Mouse (Mus musculus): Measurements from ENCODE around the gene Smarcal1. TPM values are rescaled to one million over a fixed set of nuclear protein-coding genes. Genes with fewer than 3 reads are reported as not detected.

Gene Smarcal1
- polyA plus RNA-seq, 1 experiment from 2014 or later: 13.8 TPM

GRCm38 (mm10) chr1:72602803-72603202 lies 19.8 kb downstream of the Smarcal1 start:
- Histone ChIP-seq H3K36me3 (ENCODE audit: insufficient read depth, low read length) (peaks cover 17% of the 10 kb centered on the region), H3K27me3 (ENCODE audit: insufficient read depth, low read length) (no peaks in the 10 kb centered on the region), H3K4me3 (replicated peaks; ENCODE audit: low read depth, low read length) (no peak overlapping the region), H3K9me3 (replicated peaks; ENCODE audit: low read length) (no peaks in the 10 kb centered on the region), H3K9ac (ENCODE audit: low read depth, low read length) (no peak overlapping the region), H3K27ac (no peak overlapping the region), H3K4me2 (ENCODE audit: low read length) (no peak overlapping the region), H3K4me1 (replicated peaks; ENCODE audit: insufficient read depth, low read length) (peaks cover 12% of the 10 kb centered on the region; the same call in 1 of the 2 replicates)
- DNase-seq (ENCODE audit: low spot score): no peak
- TF ChIP-seq CTCF (IDR thresholded peaks at IDR 0.05; ENCODE audit: low read depth): no peak
- 94% methylated on average over 5 of the region's 5 CpGs for WGBS
- no peak for ATAC-seq (replicated peaks; ENCODE audit: low FRiP score, low read depth)

- WGBS: 57% methylated on average over 12 of the region's 12 CpGs
- H3K4me3 ChIP-seq (replicated peaks; ENCODE audit: low read depth, low read length): no peak overlapping the region
- no peaks in the 10 kb centered on the region for H3K27me3 ChIP-seq (ENCODE audit: insufficient read depth, low read length)
- H3K9me3 ChIP-seq (replicated peaks; ENCODE audit: low read length): no peaks in the 10 kb centered on the region
- no peaks in the 10 kb centered on the region; the same call in 1 of the 2 replicates for H3K4me1 ChIP-seq (replicated peaks; ENCODE audit: insufficient read depth, low read length)
- ATAC-seq (replicated peaks; ENCODE audit: low FRiP score, low read depth): 0 out of 2 replicates have a peak, but pooled peaks have one; percentile 36
- peaks cover 16% of the 10 kb centered on the region for H3K36me3 ChIP-seq (ENCODE audit: insufficient read depth, low read length)
- TF ChIP-seq CTCF (IDR thresholded peaks at IDR 0.05; ENCODE audit: low read depth): no peak
- H3K4me2 ChIP-seq (ENCODE audit: low read length): no peak overlapping the region
- H3K9ac ChIP-seq (ENCODE audit: low read depth, low read length): no peak overlapping the region
- no peak overlapping the region for H3K27ac ChIP-seq
- no peak for DNase-seq (ENCODE audit: low spot score)
Observed at GRCm38 (mm10) chr1:72606186-72606673, 23.2 kb downstream of the Smarcal1 start.

GRCm38 (mm10) chr1:72609129-72609528 lies 26.1 kb downstream of the Smarcal1 start:
- peaks cover 30% of the 10 kb centered on the region; the same call in 1 of the 2 replicates for H3K36me3 ChIP-seq (ENCODE audit: insufficient read depth, low read length)
- no peak for ATAC-seq (replicated peaks; ENCODE audit: low FRiP score, low read depth)
- H3K4me1 ChIP-seq (replicated peaks; ENCODE audit: insufficient read depth, low read length): no peaks in the 10 kb centered on the region
- DNase-seq (ENCODE audit: low spot score): no peak
- no peaks in the 10 kb centered on the region for H3K27me3 ChIP-seq (ENCODE audit: insufficient read depth, low read length)
- no peak overlapping the region for H3K4me2 ChIP-seq (ENCODE audit: low read length)
- no peak overlapping the region for H3K27ac ChIP-seq
- WGBS: 87% methylated on average over 10 of the region's 10 CpGs
- no peak for TF ChIP-seq CTCF (IDR thresholded peaks at IDR 0.05; ENCODE audit: low read depth)
- no peaks in the 10 kb centered on the region for H3K9me3 ChIP-seq (replicated peaks; ENCODE audit: low read length)
- no peak overlapping the region for H3K9ac ChIP-seq (ENCODE audit: low read depth, low read length)
- no peak overlapping the region for H3K4me3 ChIP-seq (replicated peaks; ENCODE audit: low read depth, low read length)

- DNase-seq (ENCODE audit: low spot score) (peak; percentile 22), ATAC-seq (replicated peaks; ENCODE audit: low FRiP score, low read depth) (no peak)
- Histone ChIP-seq H3K4me3 (replicated peaks; ENCODE audit: low read depth, low read length) (no peak overlapping the region), H3K4me1 (replicated peaks; ENCODE audit: insufficient read depth, low read length) (no peaks in the 10 kb centered on the region), H3K27me3 (ENCODE audit: insufficient read depth, low read length) (no peaks in the 10 kb centered on the region), H3K9ac (ENCODE audit: low read depth, low read length) (no peak overlapping the region), H3K36me3 (ENCODE audit: insufficient read depth, low read length) (peaks cover 37% of the 10 kb centered on the region; the same call in 1 of the 2 replicates), H3K27ac (no peak overlapping the region), H3K9me3 (replicated peaks; ENCODE audit: low read length) (no peaks in the 10 kb centered on the region), H3K4me2 (ENCODE audit: low read length) (no peak overlapping the region)
- 89% methylated on average over 23 of the region's 23 CpGs for WGBS
- TF ChIP-seq CTCF (IDR thresholded peaks at IDR 0.05; ENCODE audit: low read depth): peak; percentile 54
Observed at GRCm38 (mm10) chr1:72609887-72610877, 27.1 kb downstream of the Smarcal1 start.

GRCm38 (mm10) chr1:72612172-72612571 lies 29.1 kb downstream of the Smarcal1 start:
- peaks cover 46% of the 10 kb centered on the region; the same call in 1 of the 2 replicates for H3K36me3 ChIP-seq (ENCODE audit: insufficient read depth, low read length)
- DNase-seq (ENCODE audit: low spot score): no peak
- no peaks in the 10 kb centered on the region for H3K4me1 ChIP-seq (replicated peaks; ENCODE audit: insufficient read depth, low read length)
- WGBS: 95% methylated on average over 6 of the region's 6 CpGs
- H3K9ac ChIP-seq (ENCODE audit: low read depth, low read length): no peak overlapping the region
- ATAC-seq (replicated peaks; ENCODE audit: low FRiP score, low read depth): no peak
- H3K27ac ChIP-seq: no peak overlapping the region
- no peaks in the 10 kb centered on the region for H3K27me3 ChIP-seq (ENCODE audit: insufficient read depth, low read length)
- H3K4me3 ChIP-seq (replicated peaks; ENCODE audit: low read depth, low read length): no peak overlapping the region
- H3K4me2 ChIP-seq (ENCODE audit: low read length): no peak overlapping the region
- no peak for TF ChIP-seq CTCF (IDR thresholded peaks at IDR 0.05; ENCODE audit: low read depth)
- H3K9me3 ChIP-seq (replicated peaks; ENCODE audit: low read length): no peaks in the 10 kb centered on the region

- H3K36me3 ChIP-seq (ENCODE audit: insufficient read depth, low read length): peaks cover 4% of the 10 kb centered on the region; the same call in 1 of the 2 replicates
Observed at GRCm38 (mm10) chr1:72635221-72635620, 52.2 kb downstream of the Smarcal1 start.

More at GRCm38 (mm10) chr1:72635221-72635620, 52.2 kb downstream of the Smarcal1 start:
- H3K9me3 ChIP-seq (replicated peaks; ENCODE audit: low read length): no peaks in the 10 kb centered on the region
- TF ChIP-seq CTCF (IDR thresholded peaks at IDR 0.05; ENCODE audit: low read depth): no peak
- H3K9ac ChIP-seq (ENCODE audit: low read depth, low read length): no peak overlapping the region
- no peak overlapping the region for H3K4me3 ChIP-seq (replicated peaks; ENCODE audit: low read depth, low read length)
- ATAC-seq (replicated peaks; ENCODE audit: low FRiP score, low read depth) (no peak), DNase-seq (ENCODE audit: low spot score) (no peak)
- H3K27me3 ChIP-seq (ENCODE audit: insufficient read depth, low read length): no peaks in the 10 kb centered on the region
- 47% methylated on average over 5 of the region's 5 CpGs for WGBS
- no peaks in the 10 kb centered on the region for H3K4me1 ChIP-seq (replicated peaks; ENCODE audit: insufficient read depth, low read length)
- no peak overlapping the region for H3K27ac ChIP-seq
- H3K4me2 ChIP-seq (ENCODE audit: low read length): no peak overlapping the region
